Mouse (Mus musculus) bone marrow, adult 2 months (tissue): ENCODE data around the gene Bpgm.

Source experiments
- CTCF ChIP-seq: fragments of 200-500 bp; IDR thresholded peaks from 2 replicates; pipeline ENCODE4 v1.5.1; 2011; ENCODE audit warnings: low read length, control low read depth; ENCODE audit not compliant: control insufficient read depth, insufficient read depth
- POLR2A ChIP-seq: fragments of 200-500 bp; IDR thresholded peaks from 2 replicates; pipeline ENCODE4 v1.6.1; 2011; ENCODE audit warnings: low read depth, mild to moderate bottlenecking, control low read depth, low read length, borderline replicate concordance; ENCODE audit not compliant: control insufficient read depth

DNA sequence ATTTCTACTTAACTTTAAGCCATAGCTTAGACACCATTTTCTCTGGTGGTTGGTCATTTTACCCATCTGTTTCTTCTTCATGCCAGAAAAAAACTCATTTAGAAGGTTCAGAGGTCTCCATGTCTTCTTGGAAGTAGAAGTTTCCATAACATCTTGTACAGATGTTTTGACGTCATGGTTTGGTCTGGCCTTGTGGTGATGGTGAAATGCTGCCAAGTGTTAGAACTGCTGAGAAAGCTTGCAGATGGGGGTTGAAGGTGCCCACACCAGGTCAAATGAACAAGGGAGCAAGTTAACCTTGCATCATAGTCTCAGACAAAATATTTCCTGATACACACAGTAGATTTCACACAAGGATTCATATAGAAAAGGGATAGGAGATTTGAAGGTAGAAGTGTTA is 27.3 kb upstream of the Bpgm start:
- no peak for TF ChIP-seq POLR2A
- no peak for TF ChIP-seq CTCF
